Mouse (Mus musculus) lung, embryonic 16.5 days (tissue): ENCODE measurements at regions not wholly inside any gene's neighbourhood (a gene's known extent, or its start where the extent isn't known, plus 50 kb on each side); places are given as distances from the start of the nearest gene placed in this dataset.

Experiments
- ATAC-seq: fragments of 200-750 bp; cut with Nextera tagmentation; 2 replicates; pipeline ENCODE4 v1.8.0; 2017; ENCODE audit warnings: low read depth, mild to moderate bottlenecking, moderate library complexity
- H3K27ac ChIP-seq: fragments of 300-500 bp; sonication (generic); 2 replicates; pipeline ENCODE4 v1.5.1; 2014; ENCODE audit warnings: mild to moderate bottlenecking, control low read depth, low read length
- H3K27me3 ChIP-seq: fragments of 300-500 bp; sonication (generic); 2 replicates; pipeline ENCODE4 v1.6.1; 2014; ENCODE audit warnings: low read depth, low read length, mixed read lengths; ENCODE audit not compliant: control insufficient read depth, insufficient read depth
- H3K36me3 ChIP-seq: fragments of 300-500 bp; sonication (generic); 2 replicates; pipeline ENCODE4 v1.6.1; 2014; ENCODE audit warnings: low read length; ENCODE audit not compliant: control insufficient read depth, insufficient read depth
- H3K4me1 ChIP-seq: fragments of 300-500 bp; sonication (generic); replicated peaks from 2 replicates; pipeline ENCODE4 v1.6.1; 2014; ENCODE audit warnings: low read length, mixed read lengths; ENCODE audit not compliant: control insufficient read depth, insufficient read depth
- H3K4me2 ChIP-seq: fragments of 300-500 bp; sonication (generic); 2 replicates; pipeline ENCODE4 v1.6.1; 2014; ENCODE audit warnings: low read depth, low read length, control low read depth
- H3K4me3 ChIP-seq: fragments of 300-500 bp; sonication (generic); 2 replicates; pipeline ENCODE4 v1.5.1; 2014; ENCODE audit warnings: mild to moderate bottlenecking, low read length, control low read depth
- H3K9ac ChIP-seq: fragments of 300-500 bp; sonication (generic); 2 replicates; pipeline ENCODE4 v1.6.1; 2014; ENCODE audit warnings: low read length, control low read depth
- H3K9me3 ChIP-seq: fragments of 300-500 bp; sonication (generic); 2 replicates; pipeline ENCODE4 v1.6.1; 2016; ENCODE audit warnings: low read length; ENCODE audit not compliant: control insufficient read depth
- WGBS: fragments of 180-500 bp; shearing (Covaris S2); extraction: QIAGEN DNeasy Blood & Tissue Kit; methylation state at CpG from one replicate; pipeline ENCODE4 v1.1.7; 2014; 5-methylcytosine and 5-hydroxymethylcytosine counted together

- H3K9me3 ChIP-seq = no peaks in the 10 kb centered on the region
- no peaks in the 10 kb centered on the region for H3K36me3 ChIP-seq
- 80% methylated on average over 1 of the region's 1 CpGs for WGBS
- H3K27me3 ChIP-seq = no peaks in the 10 kb centered on the region
- H3K4me1 ChIP-seq = no peaks in the 10 kb centered on the region
- no peak overlapping the region for H3K4me3 ChIP-seq
- no peak overlapping the region for H3K27ac ChIP-seq
- no peak for ATAC-seq
- H3K9ac ChIP-seq = no peak overlapping the region
- H3K4me2 ChIP-seq = no peak overlapping the region
Measured at GRCm38 (mm10) chr16:74510383-74510782, 98.8 kb upstream of the Robo2 start.

- no peaks in the 10 kb centered on the region for H3K36me3 ChIP-seq
- 85% methylated on average over 2 of the region's 2 CpGs for WGBS
Measured at GRCm38 (mm10) chr16:74509489-74509888, 97.9 kb upstream of the Robo2 start.

GRCm38 (mm10) chr16:74506719-74507118, 95.1 kb upstream of the Robo2 start:
- H3K27ac ChIP-seq = no peak overlapping the region
- no peaks in the 10 kb centered on the region for H3K27me3 ChIP-seq
- H3K4me3 ChIP-seq = no peak overlapping the region
- H3K9me3 ChIP-seq = no peaks in the 10 kb centered on the region
- no peaks in the 10 kb centered on the region for H3K36me3 ChIP-seq
- no peak overlapping the region for H3K9ac ChIP-seq
- ATAC-seq = no peak
- H3K4me1 ChIP-seq = no peaks in the 10 kb centered on the region
- H3K4me2 ChIP-seq = no peak overlapping the region

More at GRCm38 (mm10) chr16:74509489-74509888, 97.9 kb upstream of the Robo2 start:
- Histone ChIP-seq H3K9ac (no peak overlapping the region), H3K4me3 (no peak overlapping the region), H3K9me3 (no peaks in the 10 kb centered on the region), H3K27ac (no peak overlapping the region), H3K27me3 (no peaks in the 10 kb centered on the region), H3K4me1 (no peaks in the 10 kb centered on the region), H3K4me2 (no peak overlapping the region)
- no peak for ATAC-seq

GRCm38 (mm10) chr16:74506173-74506709, 94.6 kb upstream of the Robo2 start:
- H3K9me3 ChIP-seq = no peaks in the 10 kb centered on the region
- H3K36me3 ChIP-seq = no peaks in the 10 kb centered on the region
- H3K27ac ChIP-seq = no peak overlapping the region
- H3K27me3 ChIP-seq = no peaks in the 10 kb centered on the region
- H3K4me1 ChIP-seq = no peaks in the 10 kb centered on the region
- no peak overlapping the region for H3K4me3 ChIP-seq
- 75% methylated on average over 6 of the region's 6 CpGs for WGBS
- no peak overlapping the region for H3K9ac ChIP-seq
- no peak overlapping the region for H3K4me2 ChIP-seq
- no peak for ATAC-seq

DNA sequence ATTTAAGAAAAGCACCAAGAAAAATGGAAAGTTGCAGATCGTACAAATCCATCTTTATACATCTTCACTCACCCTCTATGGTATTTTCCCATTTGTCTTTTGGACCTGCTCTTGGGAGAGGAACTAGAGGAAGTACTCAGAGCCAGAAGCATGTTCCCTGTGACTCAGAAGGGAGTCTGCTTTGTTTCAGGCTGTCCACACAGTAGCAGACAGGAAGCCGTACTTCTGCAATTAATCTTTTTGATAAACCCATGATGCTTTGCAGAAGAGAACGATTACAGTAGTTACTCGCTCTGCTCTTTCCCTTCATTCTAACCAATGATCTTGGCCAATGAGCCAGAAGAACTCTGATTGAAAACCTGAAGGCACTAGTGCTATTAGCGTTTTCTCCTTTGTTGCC, 92.8 kb upstream of the Robo2 start:
- Histone ChIP-seq H3K4me2 (no peak overlapping the region), H3K27ac (no peak overlapping the region), H3K36me3 (no peaks in the 10 kb centered on the region), H3K4me3 (no peak overlapping the region), H3K9me3 (no peaks in the 10 kb centered on the region), H3K27me3 (no peaks in the 10 kb centered on the region), H3K4me1 (no peaks in the 10 kb centered on the region), H3K9ac (no peak overlapping the region)
- WGBS = 58% methylated on average over 5 of the region's 5 CpGs
- ATAC-seq = no peak

DNA sequence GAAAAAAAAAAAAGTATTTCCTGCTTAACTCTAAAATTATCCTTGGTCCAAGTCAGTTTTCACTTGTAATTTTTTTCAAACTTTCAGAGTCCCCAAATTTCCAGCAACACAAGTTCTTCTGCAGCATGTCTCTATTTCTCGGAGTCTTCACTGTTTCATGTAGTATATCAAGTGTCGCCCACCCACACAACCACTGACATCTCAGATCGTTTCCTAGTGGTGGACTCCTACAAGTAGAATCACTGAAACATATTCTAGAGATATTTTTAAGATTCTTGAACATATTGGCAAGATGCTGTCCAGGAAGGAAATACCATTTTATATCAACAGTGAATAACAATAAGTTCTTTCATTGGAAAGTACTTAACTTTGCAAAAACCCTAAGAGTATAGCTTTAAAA, 89.1 kb upstream of the Robo2 start:
- no peaks in the 10 kb centered on the region for H3K36me3 ChIP-seq
- H3K27ac ChIP-seq = no peak overlapping the region
- 77% methylated on average over 3 of the region's 3 CpGs for WGBS
- H3K9ac ChIP-seq = no peak overlapping the region
- no peak overlapping the region for H3K4me3 ChIP-seq
- no peaks in the 10 kb centered on the region for H3K4me1 ChIP-seq
- no peaks in the 10 kb centered on the region for H3K27me3 ChIP-seq
- ATAC-seq = no peak
- H3K4me2 ChIP-seq = no peak overlapping the region
- H3K9me3 ChIP-seq = no peaks in the 10 kb centered on the region

GRCm38 (mm10) chr16:74467745-74468420, 56.3 kb upstream of the Robo2 start:
- ATAC-seq = no peak
- no peaks in the 10 kb centered on the region for H3K9me3 ChIP-seq
- H3K27ac ChIP-seq = no peak overlapping the region
- no peaks in the 10 kb centered on the region for H3K36me3 ChIP-seq
- no peaks in the 10 kb centered on the region for H3K4me1 ChIP-seq
- no peak overlapping the region for H3K4me2 ChIP-seq
- no peaks in the 10 kb centered on the region for H3K27me3 ChIP-seq
- no peak overlapping the region for H3K9ac ChIP-seq
- WGBS = 60% methylated on average over 6 of the region's 6 CpGs
- no peak overlapping the region for H3K4me3 ChIP-seq

DNA sequence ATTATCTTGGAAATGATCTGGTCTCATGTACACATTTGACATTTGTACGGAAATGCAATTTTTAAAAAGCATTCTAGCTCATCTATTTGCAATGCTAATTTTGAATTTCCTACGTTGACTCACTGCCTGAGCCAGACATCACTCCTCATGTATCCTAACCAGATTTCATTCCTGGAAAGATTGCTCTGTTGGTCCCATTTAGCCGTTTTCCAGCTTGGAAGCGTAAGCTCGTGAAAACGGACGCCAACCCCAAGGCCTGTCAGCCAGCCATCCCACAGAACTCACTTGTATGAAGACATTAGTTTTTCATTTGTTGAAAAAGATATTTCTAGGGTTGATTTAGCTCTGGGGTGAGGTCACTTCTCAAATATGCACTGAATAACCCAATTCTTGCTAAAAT, 55.5 kb upstream of the Robo2 start:
- H3K9ac ChIP-seq = no peak overlapping the region
- no peak for ATAC-seq
- H3K9me3 ChIP-seq = no peaks in the 10 kb centered on the region
- H3K27me3 ChIP-seq = no peaks in the 10 kb centered on the region
- H3K36me3 ChIP-seq = no peaks in the 10 kb centered on the region
- no peak overlapping the region for H3K27ac ChIP-seq
- no peaks in the 10 kb centered on the region for H3K4me1 ChIP-seq
- WGBS = 70% methylated on average over 7 of the region's 7 CpGs
- no peak overlapping the region for H3K4me3 ChIP-seq
- H3K4me2 ChIP-seq = no peak overlapping the region

DNA sequence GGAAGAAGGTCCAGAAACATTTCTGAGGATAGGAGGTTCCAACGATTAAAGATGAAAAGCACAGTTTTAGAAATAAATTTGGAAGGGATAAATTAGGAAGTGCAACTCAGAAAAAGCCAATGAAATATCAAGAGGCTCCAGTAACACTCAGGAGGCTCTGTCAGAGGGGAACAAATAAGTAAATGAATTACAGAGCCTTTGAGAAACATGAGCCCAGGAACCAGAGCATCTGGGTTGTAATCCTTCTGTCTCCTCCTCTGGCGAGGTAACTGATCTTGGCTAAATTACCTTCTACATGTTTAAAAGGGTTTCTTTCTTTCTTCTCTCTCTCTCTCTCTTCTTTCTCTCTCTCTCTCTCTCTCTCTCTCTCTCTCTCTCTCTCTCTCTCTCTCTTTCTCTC, 53.2 kb upstream of the Robo2 start:
- Histone ChIP-seq H3K36me3 (no peaks in the 10 kb centered on the region), H3K4me1 (no peaks in the 10 kb centered on the region), H3K4me2 (no peak overlapping the region), H3K4me3 (no peak overlapping the region), H3K27ac (no peak overlapping the region), H3K9ac (no peak overlapping the region), H3K9me3 (no peaks in the 10 kb centered on the region), H3K27me3 (no peaks in the 10 kb centered on the region)
- WGBS = 50% methylated on average over 2 of the region's 2 CpGs
- ATAC-seq = no peak

GRCm38 (mm10) chr16:74464290-74464689, 52.7 kb upstream of the Robo2 start:
- Histone ChIP-seq H3K9me3 (no peaks in the 10 kb centered on the region), H3K27ac (no peak overlapping the region), H3K9ac (no peak overlapping the region), H3K36me3 (no peaks in the 10 kb centered on the region), H3K27me3 (no peaks in the 10 kb centered on the region), H3K4me3 (no peak overlapping the region), H3K4me2 (no peak overlapping the region), H3K4me1 (no peaks in the 10 kb centered on the region)
- WGBS = 52% methylated on average over 6 of the region's 6 CpGs
- no peak for ATAC-seq
